Mouse (Mus musculus) urinary bladder, postnatal 10 days (tissue): Measurements from ENCODE around the gene Klrc3.
"Not testable (repeated sequence)": the region's sequence is repeated elsewhere in the genome, so short reads cannot be mapped to it uniquely, and the experiment has no call there.

Source experiments
- DNase-seq: peaks from one replicate; pipeline ENCODE4 v3.0.0; 2022; ENCODE audit warnings: low spot score

Klrc3 gene

DNA sequence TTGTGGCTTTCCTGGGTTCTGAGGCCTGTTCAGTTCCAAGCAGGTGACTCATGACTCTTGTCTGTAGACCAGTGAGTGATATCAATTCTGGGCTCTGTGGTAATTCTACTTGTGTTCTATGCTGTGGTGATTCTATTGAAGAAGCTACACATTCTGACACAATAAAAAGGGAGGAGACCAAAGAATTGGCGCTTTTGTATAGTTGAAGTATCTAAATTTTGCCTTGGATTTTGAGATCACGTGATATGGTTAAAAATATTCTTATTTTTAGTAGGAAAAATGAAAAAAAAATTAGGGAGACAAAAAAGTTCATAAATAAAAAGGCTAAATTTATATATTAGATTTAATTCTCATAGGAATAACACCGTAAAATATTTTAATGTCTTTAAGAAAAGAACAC lies at the start of gene Klrc3:
Gene Klrc3, minus strand, starts transcription at position 101 of the 400 bp plus-strand sequence.
- DNase-seq: not testable (repeated sequence)

DNA sequence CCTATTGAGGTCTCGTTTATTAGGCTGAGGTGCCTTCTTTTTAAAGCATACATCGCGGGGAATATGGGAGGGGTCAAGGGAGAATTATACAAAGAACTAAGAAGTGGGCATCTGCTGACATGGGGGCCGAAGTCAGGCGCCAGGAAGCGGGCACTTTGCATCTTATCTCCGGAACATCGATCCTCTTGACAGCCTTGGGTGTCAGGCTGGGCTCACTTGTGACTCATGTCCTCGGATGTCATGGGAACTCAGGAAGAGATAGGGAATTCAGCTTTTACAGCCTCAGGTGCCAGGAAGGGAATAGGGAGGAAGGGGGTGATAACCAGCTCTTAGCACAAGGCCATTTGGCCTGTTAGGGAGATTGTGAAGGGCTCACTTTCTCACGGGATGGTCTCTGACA lies 48.3 kb upstream of the Klrc3 start:
- DNase-seq: not testable (repeated sequence)

GRCm38 (mm10) chr6:129680379-129680778 lies 37.2 kb upstream of the Klrc3 start:
- no peak for DNase-seq

GRCm38 (mm10) chr6:129678873-129679272 lies 35.7 kb upstream of the Klrc3 start, which contains the start of gene Klrc1:
TSS of gene Klrc1 (minus strand) at chr6:129678973.
- DNase-seq: no peak

DNA sequence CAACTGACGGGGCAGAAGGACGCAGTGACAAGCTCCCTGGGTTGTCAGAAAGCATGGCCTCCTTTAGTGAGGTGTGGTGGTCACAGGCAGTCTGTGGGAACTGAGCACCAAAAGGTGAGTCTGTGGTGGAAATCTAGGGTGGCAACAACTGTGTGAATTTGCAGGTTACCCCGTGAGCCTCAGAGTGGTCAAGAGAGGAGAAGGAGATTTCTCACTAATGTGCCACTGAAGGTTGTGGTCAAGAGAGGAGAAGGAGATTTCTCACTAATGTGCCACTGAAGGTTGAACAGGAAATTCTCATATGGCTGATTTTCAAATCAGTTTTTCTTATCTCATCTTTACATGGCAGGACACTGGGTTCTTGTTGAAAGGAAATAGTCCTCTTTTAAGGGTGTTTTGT lies 18.2 kb upstream of the Klrc3 start:
- not testable (repeated sequence) for DNase-seq

DNA sequence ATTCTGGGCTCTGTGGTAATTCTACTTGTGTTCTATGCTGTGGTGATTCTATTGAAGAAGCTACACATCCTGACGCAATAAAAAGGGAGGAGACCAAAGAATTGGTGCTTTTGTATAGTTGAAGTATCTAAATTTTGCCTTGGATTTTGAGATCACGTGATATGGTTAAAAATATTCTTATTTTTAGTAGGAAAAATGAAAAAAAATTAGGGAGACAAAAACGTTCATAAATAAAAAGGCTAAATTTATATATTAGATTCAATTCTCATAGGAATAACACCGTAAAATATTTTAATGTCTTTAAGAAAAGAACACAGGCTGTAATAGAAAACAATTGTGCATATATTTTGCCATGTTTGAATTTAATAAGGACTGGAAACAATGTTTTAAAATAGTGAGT lies 17.5 kb upstream of the Klrc3 start, which contains the start of gene Klrc2:
Gene Klrc2, minus strand, starts transcription at position 101 of the 400 bp plus-strand sequence.
- DNase-seq: not testable (repeated sequence)

DNA sequence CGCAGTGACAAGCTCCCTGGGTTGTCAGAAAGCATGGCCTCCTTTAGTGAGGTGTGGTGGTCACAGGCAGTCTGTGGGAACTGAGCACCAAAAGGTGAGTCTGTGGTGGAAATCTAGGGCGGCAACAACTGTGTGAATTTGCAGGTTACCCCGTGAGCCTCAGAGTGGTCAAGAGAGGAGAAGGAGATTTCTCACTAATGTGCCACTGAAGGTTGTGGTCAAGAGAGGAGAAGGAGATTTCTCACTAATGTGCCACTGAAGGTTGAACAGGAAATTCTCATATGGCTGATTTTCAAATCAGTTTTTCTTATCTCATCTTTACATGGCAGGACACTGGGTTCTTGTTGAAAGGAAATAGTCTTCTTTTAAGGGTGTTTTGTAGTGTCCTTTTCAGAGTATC lies 917 bp upstream of the Klrc3 start:
- DNase-seq: not testable (repeated sequence)

- DNase-seq: not testable (repeated sequence)
Measured at GRCm38 (mm10) chr6:129631046-129631445, 12.1 kb downstream of the Klrc3 start.

GRCm38 (mm10) chr6:129623735-129624134 lies 19.4 kb downstream of the Klrc3 start, which contains the start of gene Klrk1:
TSS of gene Klrk1 (minus strand) at chr6:129623864.
- DNase-seq: no peak

DNA sequence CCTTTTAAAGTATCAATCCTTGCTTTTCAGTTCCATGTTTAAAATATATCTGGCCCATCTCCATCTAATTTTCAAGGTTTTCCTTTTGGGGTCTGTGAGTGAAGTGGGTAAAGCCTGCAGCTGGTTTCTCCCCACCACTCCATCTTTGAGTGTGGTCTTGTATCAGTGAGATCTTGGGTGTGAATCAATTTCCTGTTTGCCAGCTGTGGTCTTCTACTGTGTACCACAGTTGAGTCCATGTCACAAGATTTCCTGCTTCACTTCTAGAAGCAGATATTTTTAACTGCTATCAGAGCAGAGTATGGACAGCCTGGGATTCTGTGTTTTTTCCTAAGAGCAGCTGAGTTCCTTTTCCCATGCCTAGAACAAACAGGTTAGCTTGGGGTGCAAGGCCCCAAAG lies 34.8 kb downstream of the Klrc3 start:
- DNase-seq: no peak

DNA sequence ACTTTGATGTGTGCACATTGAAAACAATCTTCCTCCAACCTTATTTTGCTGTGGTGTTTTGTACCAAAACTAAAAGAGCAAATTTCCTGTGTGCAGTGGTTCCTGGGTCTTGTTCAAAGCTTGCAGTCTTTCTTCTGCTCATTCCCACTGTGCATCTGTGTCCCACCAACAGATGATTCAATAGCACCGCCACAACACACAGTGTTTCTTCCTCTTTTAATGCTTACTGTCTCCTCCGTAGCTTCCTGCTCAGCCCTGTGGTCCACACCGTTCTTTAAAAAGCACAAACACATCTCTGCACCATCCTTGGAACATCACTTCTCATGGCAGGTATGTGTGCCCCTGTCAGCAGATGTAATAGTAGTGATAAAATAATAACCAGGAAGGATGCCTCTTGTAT lies 51.6 kb downstream of the Klrc3 start, which contains the start of gene Klrd1:
Gene Klrd1, plus strand, starts transcription at position 275 of the 400 bp plus-strand sequence.
- no peak for DNase-seq
